Mouse (Mus musculus): Measurements from ENCODE around the gene Slc4a1. TPM values are rescaled to one million over a fixed set of nuclear protein-coding genes. Genes with fewer than 3 reads are reported as not detected.

The Slc4a1 gene
- polyA plus RNA-seq, 1 experiment, result not detected

GRCm38 (mm10) chr11:102404161-102405010, 38.4 kb upstream of the Slc4a1 start:
- Histone ChIP-seq H3K4me1 (ENCODE audit: control insufficient read depth, insufficient read depth, insufficient read length, low read length) (peaks cover 4% of the 10 kb centered on the region; the same call in 1 of the 2 replicates), H3K27ac (replicated peaks; ENCODE audit: low read depth, low read length) (no peak overlapping the region), H3K4me3 (ENCODE audit: insufficient read depth, low read depth, low read length) (no peak overlapping the region)

GRCm38 (mm10) chr11:102403657-102404056, 37.7 kb upstream of the Slc4a1 start:
- no peak overlapping the region for H3K27ac ChIP-seq (replicated peaks; ENCODE audit: low read depth, low read length)
- H3K4me1 ChIP-seq (ENCODE audit: control insufficient read depth, insufficient read depth, insufficient read length, low read length), result peaks cover 4% of the 10 kb centered on the region; the same call in 1 of the 2 replicates
- H3K4me3 ChIP-seq (ENCODE audit: insufficient read depth, low read depth, low read length), result no peak overlapping the region

- H3K4me1 ChIP-seq (ENCODE audit: control insufficient read depth, insufficient read depth, insufficient read length, low read length), result peaks cover 4% of the 10 kb centered on the region; the same call in 1 of the 2 replicates
- H3K27ac ChIP-seq (replicated peaks; ENCODE audit: low read depth, low read length), result no peak overlapping the region
- no peak overlapping the region for H3K4me3 ChIP-seq (ENCODE audit: insufficient read depth, low read depth, low read length)
These were observed 36.0 kb upstream of the Slc4a1 start for GRCm38 (mm10) chr11:102401898-102402500.

- Histone ChIP-seq H3K4me3 (ENCODE audit: insufficient read depth, low read depth, low read length) (no peak overlapping the region), H3K27ac (replicated peaks; ENCODE audit: low read depth, low read length) (no peak overlapping the region), H3K4me1 (ENCODE audit: control insufficient read depth, insufficient read depth, insufficient read length, low read length) (no peaks in the 10 kb centered on the region)
These were observed 34.6 kb upstream of the Slc4a1 start for GRCm38 (mm10) chr11:102400513-102401084.

- no peaks in the 10 kb centered on the region for H3K4me1 ChIP-seq (ENCODE audit: control insufficient read depth, insufficient read depth, insufficient read length, low read length)
- no peak overlapping the region for H3K4me3 ChIP-seq (ENCODE audit: insufficient read depth, low read depth, low read length)
- no peak overlapping the region for H3K27ac ChIP-seq (replicated peaks; ENCODE audit: low read depth, low read length)
These were observed 33.6 kb upstream of the Slc4a1 start for GRCm38 (mm10) chr11:102399610-102400072.

- Histone ChIP-seq H3K4me3 (ENCODE audit: insufficient read depth, low read depth, low read length) (no peak overlapping the region), H3K27ac (replicated peaks; ENCODE audit: low read depth, low read length) (no peak overlapping the region)
These were observed 33.1 kb upstream of the Slc4a1 start for GRCm38 (mm10) chr11:102399107-102399506.

GRCm38 (mm10) chr11:102398007-102398825, 32.2 kb upstream of the Slc4a1 start:
- Histone ChIP-seq H3K4me1 (ENCODE audit: control insufficient read depth, insufficient read depth, insufficient read length, low read length) (peaks cover 4% of the 10 kb centered on the region), H3K27ac (replicated peaks; ENCODE audit: low read depth, low read length) (no peak overlapping the region), H3K4me3 (ENCODE audit: insufficient read depth, low read depth, low read length) (no peak overlapping the region)

More at GRCm38 (mm10) chr11:102399107-102399506, 33.1 kb upstream of the Slc4a1 start:
- no peaks in the 10 kb centered on the region for H3K4me1 ChIP-seq (ENCODE audit: control insufficient read depth, insufficient read depth, insufficient read length, low read length)

GRCm38 (mm10) chr11:102396671-102397141, 30.7 kb upstream of the Slc4a1 start:
- no peak overlapping the region for H3K27ac ChIP-seq (replicated peaks; ENCODE audit: low read depth, low read length)
- H3K4me3 ChIP-seq (ENCODE audit: insufficient read depth, low read depth, low read length), result no peak overlapping the region

GRCm38 (mm10) chr11:102396263-102396662, 30.3 kb upstream of the Slc4a1 start:
- Histone ChIP-seq H3K4me3 (ENCODE audit: insufficient read depth, low read depth, low read length) (no peak overlapping the region), H3K27ac (replicated peaks; ENCODE audit: low read depth, low read length) (no peak overlapping the region), H3K4me1 (ENCODE audit: control insufficient read depth, insufficient read depth, insufficient read length, low read length) (peaks cover 4% of the 10 kb centered on the region)

More at GRCm38 (mm10) chr11:102396671-102397141, 30.7 kb upstream of the Slc4a1 start:
- H3K4me1 ChIP-seq (ENCODE audit: control insufficient read depth, insufficient read depth, insufficient read length, low read length), result peaks cover 4% of the 10 kb centered on the region

GRCm38 (mm10) chr11:102395250-102395649, 29.2 kb upstream of the Slc4a1 start:
- H3K4me3 ChIP-seq (ENCODE audit: insufficient read depth, low read depth, low read length), result no peak overlapping the region
- peaks cover 4% of the 10 kb centered on the region for H3K4me1 ChIP-seq (ENCODE audit: control insufficient read depth, insufficient read depth, insufficient read length, low read length)
- H3K27ac ChIP-seq (replicated peaks; ENCODE audit: low read depth, low read length), result no peak overlapping the region

- H3K27ac ChIP-seq (replicated peaks; ENCODE audit: low read depth, low read length), result no peak overlapping the region
- peaks cover 4% of the 10 kb centered on the region for H3K4me1 ChIP-seq (ENCODE audit: control insufficient read depth, insufficient read depth, insufficient read length, low read length)
- no peak overlapping the region for H3K4me3 ChIP-seq (ENCODE audit: insufficient read depth, low read depth, low read length)
These were observed 28.6 kb upstream of the Slc4a1 start for GRCm38 (mm10) chr11:102394421-102395124.

GRCm38 (mm10) chr11:102393719-102394420, 27.9 kb upstream of the Slc4a1 start:
- H3K4me3 ChIP-seq (ENCODE audit: insufficient read depth, low read depth, low read length), result peak overlapping the region; percentile 44; the same call in 1 of the 2 replicates
- H3K27ac ChIP-seq (replicated peaks; ENCODE audit: low read depth, low read length), result no peak overlapping the region
- H3K4me1 ChIP-seq (ENCODE audit: control insufficient read depth, insufficient read depth, insufficient read length, low read length), result peaks cover 4% of the 10 kb centered on the region

- no peak within 1 kb of the TSS for H3K27ac ChIP-seq (replicated peaks; ENCODE audit: low read depth, low read length)
- H3K4me1 ChIP-seq (ENCODE audit: control insufficient read depth, insufficient read depth, insufficient read length, low read length), result peaks cover 4% of the 10 kb centered on the region
- peak within 1 kb of the TSS; percentile 44; the same call in 1 of the 2 replicates for H3K4me3 ChIP-seq (ENCODE audit: insufficient read depth, low read depth, low read length)
These were observed 27.2 kb upstream of the Slc4a1 start, which contains the start of gene Rundc3a for GRCm38 (mm10) chr11:102393238-102393634. Gene Rundc3a (plus strand): TSS chr11:102393403.
